Mouse (Mus musculus) kidney, embryonic 14.5 days (tissue): ENCODE data around the gene Gimap4. TPM values are rescaled to one million over a fixed set of nuclear protein-coding genes. Genes with fewer than 3 reads are reported as not detected.
A peak's percentile ranks its signal among the peaks of the same experiment; 100 is the strongest.
"Not testable (repeated sequence)": the region's sequence is repeated elsewhere in the genome, so short reads cannot be mapped to it uniquely, and the experiment has no call there.

ENCODE experiments used
- ATAC-seq: fragments of 200-750 bp; cut with Nextera tagmentation; 2 replicates; pipeline ENCODE4 v1.8.0; 2017; ENCODE audit warnings: moderate number of reproducible peaks, mild to moderate bottlenecking, moderate TSS enrichment, moderate library complexity; ENCODE audit not compliant: low FRiP score, low TSS enrichment
- H3K27ac ChIP-seq: fragments of 300-500 bp; sonication (generic); 2 replicates; pipeline ENCODE4 v1.5.1; 2014; ENCODE audit warnings: low read depth, mild to moderate bottlenecking, low read length, moderate library complexity, mixed read lengths
- H3K27me3 ChIP-seq: fragments of 300-500 bp; sonication (generic); 2 replicates; pipeline ENCODE4 v1.6.1; 2014; ENCODE audit warnings: mild to moderate bottlenecking, low read length; ENCODE audit not compliant: control insufficient read depth, insufficient read depth
- H3K36me3 ChIP-seq: fragments of 300-500 bp; sonication (generic); 2 replicates; pipeline ENCODE4 v1.6.1; 2014; ENCODE audit warnings: low read length, mixed read lengths; ENCODE audit not compliant: control insufficient read depth, insufficient read depth
- H3K4me1 ChIP-seq: fragments of 300-500 bp; sonication (generic); 2 replicates; pipeline ENCODE4 v1.6.1; 2014; ENCODE audit warnings: low read length, mixed read lengths; ENCODE audit not compliant: control insufficient read depth, insufficient read depth
- H3K4me2 ChIP-seq: fragments of 300-500 bp; sonication (generic); replicated peaks from 2 replicates; pipeline ENCODE4 v1.6.1; 2014; ENCODE audit warnings: low read depth, mild to moderate bottlenecking, low read length
- H3K4me3 ChIP-seq: fragments of 300-500 bp; sonication (generic); 2 replicates; pipeline ENCODE4 v1.5.1; 2014; ENCODE audit warnings: mild to moderate bottlenecking, low read length
- H3K9ac ChIP-seq: fragments of 300-500 bp; sonication (generic); 2 replicates; pipeline ENCODE4 v1.6.1; 2014; ENCODE audit warnings: low read depth, mild to moderate bottlenecking, low read length, moderate library complexity
- H3K9me3 ChIP-seq: fragments of 300-500 bp; sonication (generic); 2 replicates; pipeline ENCODE4 v1.6.1; 2016; ENCODE audit warnings: low read length; ENCODE audit not compliant: control insufficient read depth
- WGBS: fragments of 180-500 bp; shearing (Covaris S2); extraction: QIAGEN DNeasy Blood & Tissue Kit; methylation state at CpG from one replicate; pipeline ENCODE4 v1.1.7; 2014; 5-methylcytosine and 5-hydroxymethylcytosine counted together
- polyA plus RNA-seq: library from polyadenylated mRNA; unstranded; fragments of >200 nt; fragmentation: Nextera tagmentation; extraction: Ambion mirVana; gene quantifications from 2 replicates; pipeline ENCODE4 v1.2.1, GENCODE M21; 2014

Gene Gimap4
- polyA plus RNA-seq, 1 experiment from 2014 or later: 54.1 TPM

DNA sequence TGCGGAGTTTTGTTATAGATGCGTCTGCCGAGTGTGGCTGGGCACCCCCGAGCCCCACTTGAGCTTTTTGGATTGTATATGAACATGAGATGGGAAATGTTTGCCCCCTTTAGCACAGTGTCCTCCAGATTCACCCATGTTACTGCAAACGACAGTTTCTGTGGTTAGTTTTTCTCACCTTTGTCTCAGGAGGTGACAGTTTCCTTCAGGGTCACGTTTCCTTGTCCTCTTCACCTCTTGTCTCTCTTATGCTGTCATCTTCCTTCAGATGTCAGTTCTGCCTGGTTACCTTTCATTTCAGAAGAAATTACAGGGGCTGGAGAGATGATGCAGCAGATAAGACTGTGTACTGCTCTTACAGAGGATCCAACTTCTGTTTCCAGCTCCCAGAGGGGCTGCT lies 4.6 kb upstream of the Gimap4 start:
- 76% methylated on average over 6 of the region's 6 CpGs for WGBS
- no peaks in the 10 kb centered on the region for H3K9me3 ChIP-seq
- ATAC-seq: no peak
- no peaks in the 10 kb centered on the region for H3K27me3 ChIP-seq
- H3K36me3 ChIP-seq: no peaks in the 10 kb centered on the region
- H3K9ac ChIP-seq: no peak overlapping the region
- no peak overlapping the region for H3K4me2 ChIP-seq
- no peak overlapping the region for H3K27ac ChIP-seq
- H3K4me3 ChIP-seq: no peak overlapping the region
- 0 out of 2 replicates have a peak, but pooled peaks cover 2% of the 10 kb centered on the region for H3K4me1 ChIP-seq

DNA sequence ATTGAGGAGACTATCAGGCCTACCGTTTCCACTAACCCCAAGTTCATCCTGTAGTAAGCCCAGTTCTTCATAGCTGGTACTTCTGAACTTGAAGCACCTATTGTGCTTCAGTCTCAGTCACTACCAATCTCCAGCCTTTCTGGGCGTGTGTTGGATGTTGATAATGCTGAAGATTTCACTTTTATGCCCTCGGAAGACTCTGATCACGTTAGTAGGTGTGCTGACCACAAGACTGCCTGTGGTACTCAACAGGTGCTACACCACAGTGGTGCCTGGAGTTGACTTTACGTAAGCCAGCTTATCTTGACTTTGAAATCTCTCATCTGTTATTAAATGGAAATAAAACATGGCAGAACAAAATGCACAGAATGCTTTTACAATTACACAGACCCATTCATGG lies 3.9 kb upstream of the Gimap4 start:
- Histone ChIP-seq H3K4me1 (0 out of 2 replicates have a peak, but pooled peaks cover 2% of the 10 kb centered on the region), H3K27me3 (no peaks in the 10 kb centered on the region), H3K9ac (no peak overlapping the region), H3K27ac (no peak overlapping the region), H3K9me3 (no peaks in the 10 kb centered on the region), H3K4me2 (no peak overlapping the region), H3K4me3 (no peak overlapping the region), H3K36me3 (no peaks in the 10 kb centered on the region)
- WGBS: 76% methylated on average over 5 of the region's 5 CpGs
- ATAC-seq: no peak

GRCm38 (mm10) chr6:48681472-48682090 lies 2.8 kb upstream of the Gimap4 start:
- no peak for ATAC-seq
- Histone ChIP-seq H3K27me3 (no peaks in the 10 kb centered on the region), H3K9me3 (no peaks in the 10 kb centered on the region)

DNA sequence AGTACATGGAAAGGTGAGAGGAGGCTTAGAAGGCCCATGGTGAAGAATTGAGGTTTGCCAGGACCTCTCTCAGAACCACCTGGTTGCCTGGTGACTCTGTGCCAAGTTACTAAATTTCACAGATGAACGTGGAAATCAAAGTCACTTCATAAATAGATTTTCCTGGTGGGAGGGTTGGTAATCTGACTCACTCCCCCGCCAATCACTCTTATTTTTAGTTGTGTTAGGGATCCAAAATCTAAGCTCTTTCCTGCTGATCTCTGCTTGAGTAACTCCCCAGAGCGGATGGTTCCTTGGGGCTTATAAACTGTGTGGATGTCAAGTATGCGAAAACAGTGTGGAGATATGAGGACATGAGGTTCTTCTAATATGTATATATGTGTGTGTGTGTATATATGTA lies 2.1 kb upstream of the Gimap4 start:
- 79% methylated on average over 4 of the region's 4 CpGs for WGBS
- no peak overlapping the region for H3K4me2 ChIP-seq
- H3K27ac ChIP-seq: no peak overlapping the region
- H3K9ac ChIP-seq: no peak overlapping the region
- no peaks in the 10 kb centered on the region for H3K9me3 ChIP-seq
- ATAC-seq: no peak
- H3K36me3 ChIP-seq: no peaks in the 10 kb centered on the region
- no peak overlapping the region for H3K4me3 ChIP-seq
- H3K4me1 ChIP-seq: no peaks in the 10 kb centered on the region
- H3K27me3 ChIP-seq: no peaks in the 10 kb centered on the region

More at GRCm38 (mm10) chr6:48681472-48682090, 2.8 kb upstream of the Gimap4 start:
- Histone ChIP-seq H3K4me1 (no peaks in the 10 kb centered on the region), H3K4me2 (no peak overlapping the region), H3K4me3 (no peak overlapping the region), H3K27ac (no peak overlapping the region), H3K36me3 (no peaks in the 10 kb centered on the region), H3K9ac (no peak overlapping the region)
- WGBS: 73% methylated on average over 3 of the region's 3 CpGs

- not testable (repeated sequence) for H3K9ac ChIP-seq, H3K4me2 ChIP-seq, ATAC-seq, H3K36me3 ChIP-seq, H3K27me3 ChIP-seq, H3K4me1 ChIP-seq, H3K4me3 ChIP-seq, H3K9me3 ChIP-seq, H3K27ac ChIP-seq
- WGBS: 97% methylated on average over 3 of the region's 4 CpGs
Measured at GRCm38 (mm10) chr6:48683263-48683821, 1.0 kb upstream of the Gimap4 start.

DNA sequence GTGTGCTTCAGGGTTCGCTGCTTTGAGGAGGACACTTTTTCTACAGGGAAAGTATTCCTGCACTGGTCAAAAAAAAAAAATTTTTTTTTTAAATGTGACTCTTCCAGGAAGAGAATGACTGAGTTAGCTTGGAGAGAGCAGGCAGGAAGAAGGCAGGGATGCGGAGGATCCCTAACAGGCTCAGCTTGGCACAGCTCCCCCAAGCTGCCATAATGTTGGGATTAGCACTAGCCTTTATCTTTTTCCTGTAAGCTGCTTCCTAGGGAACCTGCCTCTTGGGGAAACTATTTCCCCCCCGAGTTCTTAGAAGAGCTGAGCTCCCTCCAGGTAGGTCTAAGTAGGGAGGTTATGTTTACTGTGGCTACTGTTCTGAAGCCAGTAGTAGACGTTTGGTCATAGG lies 457 bp downstream of the Gimap4 start:
- Histone ChIP-seq H3K4me3 (no peak overlapping the region), H3K36me3 (no peaks in the 10 kb centered on the region), H3K27ac (no peak overlapping the region; the same call in 1 of the 2 replicates), H3K4me2 (no peak overlapping the region; the same call in 1 of the 2 replicates), H3K4me1 (no peaks in the 10 kb centered on the region), H3K9ac (no peak overlapping the region), H3K27me3 (no peaks in the 10 kb centered on the region), H3K9me3 (no peaks in the 10 kb centered on the region)
- no peak for ATAC-seq
- 60% methylated on average over 4 of the region's 4 CpGs for WGBS

- Histone ChIP-seq H3K27me3 (no peaks in the 10 kb centered on the region), H3K9me3 (no peaks in the 10 kb centered on the region), H3K4me2 (peak overlapping the region; percentile 8), H3K36me3 (no peaks in the 10 kb centered on the region), H3K4me3 (0 out of 2 replicates have a peak overlapping the region, but pooled peaks have one; percentile 9), H3K9ac (no peak overlapping the region), H3K27ac (no peak overlapping the region; the same call in 1 of the 2 replicates), H3K4me1 (no peaks in the 10 kb centered on the region)
- ATAC-seq: no peak
- WGBS: 72% methylated on average over 2 of the region's 2 CpGs
Measured at GRCm38 (mm10) chr6:48685251-48685650, 902 bp downstream of the Gimap4 start.

- no peaks in the 10 kb centered on the region for H3K36me3 ChIP-seq
- peak overlapping the region; percentile 8 for H3K4me2 ChIP-seq
- no peaks in the 10 kb centered on the region for H3K9me3 ChIP-seq
- no peaks in the 10 kb centered on the region for H3K27me3 ChIP-seq
- H3K9ac ChIP-seq: no peak overlapping the region
- 78% methylated on average over 7 of the region's 7 CpGs for WGBS
- no peaks in the 10 kb centered on the region for H3K4me1 ChIP-seq
- 0 out of 2 replicates have a peak overlapping the region, but pooled peaks have one; percentile 9 for H3K4me3 ChIP-seq
- H3K27ac ChIP-seq: no peak overlapping the region
- ATAC-seq: no peak
Measured at GRCm38 (mm10) chr6:48685694-48686665, 1.6 kb downstream of the Gimap4 start.
